Mouse (Mus musculus) midbrain, embryonic 14.5 days (tissue): Measurements from ENCODE around the gene Hist2h2aa1. TPM values are rescaled to one million over a fixed set of nuclear protein-coding genes. Genes with fewer than 3 reads are reported as not detected.
"Not testable (repeated sequence)": the region's sequence is repeated elsewhere in the genome, so short reads cannot be mapped to it uniquely, and the experiment has no call there.

Experiments
- ATAC-seq: fragments of 200-750 bp; cut with Nextera tagmentation; 2 replicates; pipeline ENCODE4 v1.8.0; 2017; ENCODE audit warnings: moderate number of reproducible peaks, moderate library complexity; ENCODE audit not compliant: low FRiP score, low TSS enrichment
- DNase-seq: peaks from one replicate; pipeline ENCODE4 v3.0.0-alpha.2; 2015
- H3K27ac ChIP-seq: fragments of 300-500 bp; sonication (generic); replicated peaks from 2 replicates; pipeline ENCODE4 v1.5.1; 2014; ENCODE audit warnings: mild to moderate bottlenecking, low read depth, low read length, moderate library complexity
- H3K27me3 ChIP-seq: fragments of 300-500 bp; sonication (generic); 2 replicates; pipeline ENCODE4 v1.6.1; 2014; ENCODE audit warnings: low read length, control low read depth, mixed read lengths; ENCODE audit not compliant: control insufficient read depth, insufficient read depth
- H3K36me3 ChIP-seq: fragments of 300-500 bp; sonication (generic); 2 replicates; pipeline ENCODE4 v1.6.1; 2014; ENCODE audit warnings: low read length, control low read depth; ENCODE audit not compliant: control insufficient read depth, insufficient read depth
- H3K4me1 ChIP-seq: fragments of 300-500 bp; sonication (generic); 2 replicates; pipeline ENCODE4 v1.6.1; 2014; ENCODE audit warnings: mild to moderate bottlenecking, antibody characterized with exemption, low read length, control low read depth; ENCODE audit not compliant: control insufficient read depth, insufficient read depth
- H3K4me2 ChIP-seq: fragments of 300-500 bp; sonication (generic); 2 replicates; pipeline ENCODE4 v1.6.1; 2014; ENCODE audit warnings: mild to moderate bottlenecking, low read length, moderate library complexity
- H3K4me3 ChIP-seq: fragments of 300-500 bp; sonication (generic); replicated peaks from 2 replicates; pipeline ENCODE4 v1.5.1; 2014; ENCODE audit warnings: low read depth, low read length
- H3K9ac ChIP-seq: fragments of 300-500 bp; sonication (generic); replicated peaks from 2 replicates; pipeline ENCODE4 v1.6.1; 2014; ENCODE audit warnings: mild to moderate bottlenecking, low read length, moderate library complexity
- H3K9me3 ChIP-seq: fragments of 300-500 bp; sonication (generic); 2 replicates; pipeline ENCODE4 v1.6.1; 2016; ENCODE audit warnings: low read length, control low read depth, mixed read lengths; ENCODE audit not compliant: control insufficient read depth
- WGBS: fragments of 180-500 bp; shearing (Covaris S2); extraction: QIAGEN DNeasy Blood & Tissue Kit; methylation state at CpG from one replicate; pipeline ENCODE4 v1.1.7; 2014; 5-methylcytosine and 5-hydroxymethylcytosine counted together
- polyA plus RNA-seq: library from polyadenylated mRNA; unstranded; fragments of >200 nt; fragmentation: Nextera tagmentation; extraction: Ambion mirVana; gene quantifications from 2 replicates; pipeline ENCODE4 v1.2.1, GENCODE M21; 2014

Gene Hist2h2aa1
- polyA plus RNA-seq, 1 experiment from 2014 or later, result 32.0 TPM

GRCm38 (mm10) chr3:96246018-96246417 lies 721 bp downstream of the Hist2h2aa1 start:
- under 1% methylated on average over 10 of the region's 21 CpGs for WGBS
- peak overlapping the region; percentile 23; the same call in 1 of the 2 replicates for H3K4me3 ChIP-seq
- not testable (repeated sequence) for H3K9ac ChIP-seq, H3K27me3 ChIP-seq, H3K36me3 ChIP-seq, H3K9me3 ChIP-seq, DNase-seq
- peak; percentile 57; the same call in 1 of the 2 replicates for ATAC-seq
- H3K4me2 ChIP-seq, result peak overlapping the region; percentile 38
- H3K4me1 ChIP-seq, result 0 out of 2 replicates have a peak, but pooled peaks cover 19% of the 10 kb centered on the region
- 0 out of 2 replicates have a peak overlapping the region, but pooled peaks have one; percentile 49 for H3K27ac ChIP-seq

GRCm38 (mm10) chr3:96246427-96246856 lies 1.1 kb downstream of the Hist2h2aa1 start, which contains the start of gene Hist2h3c1:
Gene Hist2h3c1 (plus strand): TSS chr3:96246685.
- not testable (repeated sequence) for H3K9me3 ChIP-seq, DNase-seq, H3K36me3 ChIP-seq, H3K27me3 ChIP-seq
- peak; percentile 93 for ATAC-seq
- WGBS, result 0% methylated on average over 14 of the region's 47 CpGs
- H3K4me1 ChIP-seq, result 0 out of 2 replicates have a peak, but pooled peaks cover 19% of the 10 kb centered on the region
- H3K9ac ChIP-seq, result peak within 1 kb of the TSS; percentile 43; the same call in 1 of the 2 replicates
- H3K4me3 ChIP-seq, result peak within 1 kb of the TSS; percentile 26
- peak within 1 kb of the TSS; percentile 49 for H3K4me2 ChIP-seq
- H3K27ac ChIP-seq, result 0 out of 2 replicates have a peak within 1 kb of the TSS, but pooled peaks have one; percentile 49

GRCm38 (mm10) chr3:96247356-96248140 lies 2.3 kb downstream of the Hist2h2aa1 start:
- H3K4me3 ChIP-seq, result peak overlapping the region; percentile 26
- ATAC-seq, result no peak
- H3K27ac ChIP-seq, result no peak overlapping the region
- WGBS, result 3% methylated on average over 11 of the region's 11 CpGs
- peak overlapping the region; percentile 49 for H3K4me2 ChIP-seq
- peak overlapping the region; percentile 43; the same call in 1 of the 2 replicates for H3K9ac ChIP-seq
- H3K4me1 ChIP-seq, result 0 out of 2 replicates have a peak, but pooled peaks cover 19% of the 10 kb centered on the region
- DNase-seq, result no peak
- no peaks in the 10 kb centered on the region for H3K27me3 ChIP-seq
- H3K9me3 ChIP-seq, result no peaks in the 10 kb centered on the region
- H3K36me3 ChIP-seq, result no peaks in the 10 kb centered on the region

- Histone ChIP-seq H3K36me3 (no peaks in the 10 kb centered on the region), H3K9ac (no peak overlapping the region; the same call in 1 of the 2 replicates), H3K27me3 (no peaks in the 10 kb centered on the region), H3K4me3 (no peak overlapping the region; the same call in 1 of the 2 replicates), H3K4me1 (0 out of 2 replicates have a peak, but pooled peaks cover 19% of the 10 kb centered on the region), H3K9me3 (no peaks in the 10 kb centered on the region), H3K4me2 (peak overlapping the region; percentile 49), H3K27ac (no peak overlapping the region)
- ATAC-seq (no peak), DNase-seq (no peak)
- 49% methylated on average over 6 of the region's 6 CpGs for WGBS
These were observed 3.1 kb downstream of the Hist2h2aa1 start for GRCm38 (mm10) chr3:96248141-96249033.

- ATAC-seq (no peak), DNase-seq (no peak)
- no peaks in the 10 kb centered on the region for H3K36me3 ChIP-seq
- H3K4me1 ChIP-seq, result 0 out of 2 replicates have a peak, but pooled peaks cover 17% of the 10 kb centered on the region
- H3K27ac ChIP-seq, result no peak overlapping the region
- H3K4me2 ChIP-seq, result no peak overlapping the region
- no peak overlapping the region for H3K4me3 ChIP-seq
- H3K9ac ChIP-seq, result no peak overlapping the region
- 48% methylated on average over 4 of the region's 4 CpGs for WGBS
- H3K27me3 ChIP-seq, result no peaks in the 10 kb centered on the region
- H3K9me3 ChIP-seq, result no peaks in the 10 kb centered on the region
These were observed 3.7 kb downstream of the Hist2h2aa1 start for GRCm38 (mm10) chr3:96249034-96249345.

- Histone ChIP-seq H3K27ac (no peak overlapping the region), H3K27me3 (no peaks in the 10 kb centered on the region), H3K9ac (no peak overlapping the region), H3K4me2 (no peak overlapping the region), H3K4me1 (0 out of 2 replicates have a peak, but pooled peaks cover 9% of the 10 kb centered on the region), H3K9me3 (no peaks in the 10 kb centered on the region), H3K4me3 (no peak overlapping the region), H3K36me3 (no peaks in the 10 kb centered on the region)
- WGBS, result 90% methylated on average over 3 of the region's 3 CpGs
- no peak for ATAC-seq
- DNase-seq, result no peak
These were observed 5.6 kb downstream of the Hist2h2aa1 start for GRCm38 (mm10) chr3:96250890-96251289.

GRCm38 (mm10) chr3:96251787-96252186 lies 6.5 kb downstream of the Hist2h2aa1 start:
- H3K4me1 ChIP-seq, result 0 out of 2 replicates have a peak, but pooled peaks cover 9% of the 10 kb centered on the region
- WGBS, result 94% methylated on average over 3 of the region's 3 CpGs
- no peaks in the 10 kb centered on the region for H3K9me3 ChIP-seq
- ATAC-seq, result no peak
- H3K4me2 ChIP-seq, result no peak overlapping the region
- H3K4me3 ChIP-seq, result no peak overlapping the region
- no peak for DNase-seq
- no peak overlapping the region for H3K9ac ChIP-seq
- no peaks in the 10 kb centered on the region for H3K36me3 ChIP-seq
- no peaks in the 10 kb centered on the region for H3K27me3 ChIP-seq
- H3K27ac ChIP-seq, result no peak overlapping the region

GRCm38 (mm10) chr3:96254683-96255355 lies 9.5 kb downstream of the Hist2h2aa1 start:
- H3K4me2 ChIP-seq, result no peak overlapping the region

More at GRCm38 (mm10) chr3:96254683-96255355, 9.5 kb downstream of the Hist2h2aa1 start:
- Histone ChIP-seq H3K36me3 (no peaks in the 10 kb centered on the region), H3K27me3 (no peaks in the 10 kb centered on the region), H3K9ac (0 out of 2 replicates have a peak overlapping the region, but pooled peaks have one; percentile 16), H3K9me3 (no peaks in the 10 kb centered on the region), H3K4me3 (no peak overlapping the region), H3K27ac (no peak overlapping the region), H3K4me1 (no peaks in the 10 kb centered on the region)
- no peak for ATAC-seq
- WGBS, result 49% methylated on average over 10 of the region's 10 CpGs
- peak; percentile 61 for DNase-seq
